ENCODE assay signal across 7 mouse cellular contexts in the genomic region with DNA sequence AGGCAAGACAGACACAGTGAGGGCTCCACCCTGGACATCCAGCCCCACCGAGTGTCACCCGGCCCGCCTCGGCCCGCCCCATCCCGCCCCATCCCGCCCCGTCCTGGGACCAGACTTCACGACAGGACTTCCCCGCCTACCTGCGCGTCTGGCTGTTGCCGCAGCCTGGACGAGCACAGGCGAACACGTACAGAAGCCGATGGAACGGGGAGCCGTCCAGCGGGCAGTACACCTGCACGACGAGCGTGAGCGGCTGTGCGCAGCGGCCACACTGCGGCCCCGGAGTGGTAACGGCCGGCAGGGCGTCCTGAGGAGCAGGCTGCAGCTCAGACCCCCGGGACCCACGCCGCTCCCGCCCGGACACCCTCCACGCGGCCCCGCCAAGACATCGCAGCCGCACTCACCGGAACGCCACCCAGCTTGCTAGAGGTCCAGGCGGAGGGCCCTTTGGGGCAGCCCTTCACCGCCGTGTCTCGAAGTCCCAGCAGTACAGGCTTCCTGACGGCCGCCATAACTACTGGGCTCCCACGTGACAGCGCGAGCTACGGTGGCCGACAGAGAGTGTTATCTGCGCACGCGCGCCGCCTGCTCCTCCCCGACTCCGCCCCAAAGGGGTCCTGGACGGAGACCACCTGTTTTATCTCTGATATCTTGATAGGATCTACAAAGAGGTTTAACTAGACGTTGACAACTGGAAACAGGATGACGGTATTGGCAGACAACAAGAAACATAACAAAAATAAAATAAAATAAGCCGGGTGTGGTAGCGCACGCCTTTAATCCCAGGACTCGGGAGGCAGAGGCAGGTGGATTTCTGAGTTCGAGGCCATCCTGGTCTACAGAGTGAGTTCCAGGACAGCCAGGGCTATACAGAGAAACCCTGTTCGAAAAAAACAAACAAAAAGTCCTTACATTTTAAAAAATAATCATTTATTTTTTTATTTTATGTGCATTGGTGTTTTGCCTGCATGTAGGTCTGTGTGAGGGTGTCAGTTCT. TPM values are rescaled to one million over a fixed set of nuclear protein-coding genes. Genes with fewer than 3 reads are reported as not detected.
DNase-seq lines count a peak whose midpoint lies in the region; ATAC-seq lines count a peak whose summit lies in the region.

A gene (minus strand): TSS at position 530 of the 997 bp plus-strand sequence.

- no peaks in the 10 kb centered on the region for H3K27me3 ChIP-seq in embryonic facial prominence, embryonic 10.5 days (replicated peaks; ENCODE audit: low read depth, poor library complexity, severe bottlenecking)
- no peaks in the 10 kb centered on the region for H3K27me3 ChIP-seq in limb, embryonic 10.5 days (ENCODE audit: low read depth, poor library complexity, severe bottlenecking)
- H3K27me3 ChIP-seq in midbrain, embryonic 13.5 days = no peaks in the 10 kb centered on the region

- DNase-seq in adrenal gland, postnatal 10 days = peak; percentile 96
- DNase-seq in embryonic facial prominence, embryonic 10.5 days (ENCODE audit: low spot score) = peak; percentile 94
- peak; percentile 86 for DNase-seq in kidney, adult 11 months
- DNase-seq in limb, embryonic 10.5 days (ENCODE audit: low spot score) = peak; percentile 98
- peak; percentile 87 for DNase-seq in spleen, adult 12 weeks (ENCODE audit: low spot score)

- H3K4me2 ChIP-seq in midbrain, embryonic 13.5 days (replicated peaks) = peak within 1 kb of the TSS; percentile 93

- H3K36me3 ChIP-seq in embryonic facial prominence, embryonic 10.5 days (replicated peaks) = peaks cover 41% of the 10 kb centered on the region
- H3K36me3 ChIP-seq in limb, embryonic 10.5 days = peaks cover 39% of the 10 kb centered on the region
- peaks cover 36% of the 10 kb centered on the region for H3K36me3 ChIP-seq in midbrain, embryonic 13.5 days

- H3K27ac ChIP-seq in embryonic facial prominence, embryonic 10.5 days (replicated peaks) = peak within 1 kb of the TSS; percentile 90
- peak within 1 kb of the TSS; percentile 90 for H3K27ac ChIP-seq in limb, embryonic 10.5 days
- peak within 1 kb of the TSS; percentile 60; the same call in 1 of the 2 replicates for H3K27ac ChIP-seq in midbrain, embryonic 13.5 days

- peaks cover 4% of the 10 kb centered on the region; the same call in 1 of the 2 replicates for H3K9me3 ChIP-seq in embryonic facial prominence, embryonic 10.5 days
- H3K9me3 ChIP-seq in limb, embryonic 10.5 days (replicated peaks) = no peaks in the 10 kb centered on the region
- H3K9me3 ChIP-seq in midbrain, embryonic 13.5 days = no peaks in the 10 kb centered on the region

- H3K9ac ChIP-seq in midbrain, embryonic 13.5 days (replicated peaks) = peak within 1 kb of the TSS; percentile 96

- peak; percentile 75 for ATAC-seq in granulocyte monocyte progenitor cell, adult 5-6 weeks (replicated peaks; ENCODE audit: poor library complexity, severe bottlenecking)
- peak; percentile 93 for ATAC-seq in midbrain, embryonic 13.5 days

- H3K4me3 ChIP-seq in embryonic facial prominence, embryonic 10.5 days = peak within 1 kb of the TSS; percentile 97
- peak within 1 kb of the TSS; percentile 98 for H3K4me3 ChIP-seq in limb, embryonic 10.5 days
- H3K4me3 ChIP-seq in midbrain, embryonic 13.5 days (replicated peaks) = peak within 1 kb of the TSS; percentile 98

- 3% methylated on average over 70 of the region's 70 CpGs for WGBS in embryonic facial prominence, embryonic 10.5 days
- whole genome bisulfite sequencing in limb, embryonic 10.5 days = 3% methylated on average over 70 of the region's 70 CpGs
- WGBS in midbrain, embryonic 13.5 days = 4% methylated on average over 67 of the region's 70 CpGs

- peaks cover 7% of the 10 kb centered on the region for H3K4me1 ChIP-seq in embryonic facial prominence, embryonic 10.5 days
- H3K4me1 ChIP-seq in limb, embryonic 10.5 days = peaks cover 5% of the 10 kb centered on the region
- peaks cover 10% of the 10 kb centered on the region for H3K4me1 ChIP-seq in midbrain, embryonic 13.5 days (replicated peaks)

RNA-seq across cellular contexts. Expression of the gene that starts here (rescaled TPM):
- total RNA-seq in adrenal gland, postnatal 10 days (2021) = 10 to 100 TPM; 23.2 TPM
- 73.5 and 80.8 TPM in 2 replicates for polyA plus RNA-seq in embryonic facial prominence, embryonic 10.5 days (2016; fragmentation: Nextera tagmentation; extraction: Ambion mirVana)
- total RNA-seq in granulocyte monocyte progenitor cell, adult 5-6 weeks (2014; fragmentation: Nextera tagmentation) = 32.8 and 40.4 TPM in 2 replicates
- 18.3 and 39.8 TPM in 2 replicates for total RNA-seq in granulocyte monocyte progenitor cell, adult 5-6 weeks (2017)
- 75.4 and 88.1 TPM in 2 replicates for polyA plus RNA-seq in limb, embryonic 10.5 days (2016; fragmentation: Nextera tagmentation; extraction: Ambion mirVana)
- 87.3 and 87.9 TPM in 2 replicates for polyA plus RNA-seq in midbrain, embryonic 13.5 days (2015; fragmentation: Nextera tagmentation; extraction: Ambion mirVana)

Comparison
In these comparisons a context has a peak if more than half of its experiments do, and no peak if none do; other contexts are left out.
1. Peak in every context shown above with its lines: DNase-seq, ATAC-seq, H3K4me3 ChIP-seq and H3K27ac ChIP-seq.